Mouse (Mus musculus): ENCODE data around the gene Tcte1. TPM values are rescaled to one million over a fixed set of nuclear protein-coding genes. Genes with fewer than 3 reads are reported as not detected.

Gene Tcte1
- polyA plus RNA-seq, 1 experiment from 2014 or later, result 0.61 TPM

- peak overlapping the region; percentile 92 for H3K4me2 ChIP-seq (replicated peaks; ENCODE audit: low read depth, low read length)
- ATAC-seq (ENCODE audit: low FRiP score, low TSS enrichment), result no peak
- H3K27ac ChIP-seq (ENCODE audit: low read depth, low read length), result no peak overlapping the region
- peak overlapping the region; percentile 59 for H3K4me3 ChIP-seq (ENCODE audit: low read length)
- WGBS, result 4% methylated on average over 14 of the region's 14 CpGs
- peaks cover 8% of the 10 kb centered on the region; the same call in 1 of the 2 replicates for H3K4me1 ChIP-seq (ENCODE audit: control insufficient read depth, insufficient read depth, low read length)
- H3K9me3 ChIP-seq (ENCODE audit: control insufficient read depth, low read length), result no peaks in the 10 kb centered on the region
- H3K36me3 ChIP-seq (ENCODE audit: control insufficient read depth, insufficient read depth, low read length), result no peaks in the 10 kb centered on the region
- H3K27me3 ChIP-seq (ENCODE audit: control insufficient read depth, insufficient read depth, low read length), result peaks cover 7% of the 10 kb centered on the region; the same call in 1 of the 2 replicates
- H3K9ac ChIP-seq (ENCODE audit: low read depth, low read length), result peak overlapping the region; percentile 60
These were observed 32.9 kb downstream of the Tcte1 start for GRCm38 (mm10) chr17:45556107-45556489.

- H3K9me3 ChIP-seq (ENCODE audit: control insufficient read depth, low read length), result no peaks in the 10 kb centered on the region
- peaks cover 7% of the 10 kb centered on the region; the same call in 1 of the 2 replicates for H3K27me3 ChIP-seq (ENCODE audit: control insufficient read depth, insufficient read depth, low read length)
- no peak overlapping the region for H3K9ac ChIP-seq (ENCODE audit: low read depth, low read length)
- H3K4me3 ChIP-seq (ENCODE audit: low read length), result peak overlapping the region; percentile 59
- ATAC-seq (ENCODE audit: low FRiP score, low TSS enrichment), result no peak
- H3K36me3 ChIP-seq (ENCODE audit: control insufficient read depth, insufficient read depth, low read length), result no peaks in the 10 kb centered on the region
- H3K4me2 ChIP-seq (replicated peaks; ENCODE audit: low read depth, low read length), result peak overlapping the region; percentile 92
- WGBS, result 75% methylated on average over 3 of the region's 3 CpGs
- H3K27ac ChIP-seq (ENCODE audit: low read depth, low read length), result no peak overlapping the region
- H3K4me1 ChIP-seq (ENCODE audit: control insufficient read depth, insufficient read depth, low read length), result peaks cover 8% of the 10 kb centered on the region; the same call in 1 of the 2 replicates
These were observed 33.4 kb downstream of the Tcte1 start for GRCm38 (mm10) chr17:45556514-45557245.

- Histone ChIP-seq H3K4me2 (replicated peaks; ENCODE audit: low read depth, low read length) (no peak overlapping the region), H3K4me3 (ENCODE audit: low read length) (no peak overlapping the region), H3K9ac (ENCODE audit: low read depth, low read length) (no peak overlapping the region), H3K36me3 (ENCODE audit: control insufficient read depth, insufficient read depth, low read length) (no peaks in the 10 kb centered on the region), H3K4me1 (ENCODE audit: control insufficient read depth, insufficient read depth, low read length) (peaks cover 8% of the 10 kb centered on the region; the same call in 1 of the 2 replicates), H3K27ac (ENCODE audit: low read depth, low read length) (no peak overlapping the region), H3K9me3 (ENCODE audit: control insufficient read depth, low read length) (no peaks in the 10 kb centered on the region), H3K27me3 (ENCODE audit: control insufficient read depth, insufficient read depth, low read length) (peaks cover 7% of the 10 kb centered on the region; the same call in 1 of the 2 replicates)
- WGBS, result 69% methylated on average over 6 of the region's 7 CpGs
- ATAC-seq (ENCODE audit: low FRiP score, low TSS enrichment), result no peak
These were observed 34.1 kb downstream of the Tcte1 start for GRCm38 (mm10) chr17:45557246-45557824.

GRCm38 (mm10) chr17:45557998-45558862, 35.0 kb downstream of the Tcte1 start:
- Histone ChIP-seq H3K36me3 (ENCODE audit: control insufficient read depth, insufficient read depth, low read length) (no peaks in the 10 kb centered on the region), H3K27ac (ENCODE audit: low read depth, low read length) (no peak overlapping the region), H3K4me2 (replicated peaks; ENCODE audit: low read depth, low read length) (no peak overlapping the region; the same call in 1 of the 2 replicates), H3K4me1 (ENCODE audit: control insufficient read depth, insufficient read depth, low read length) (peaks cover 8% of the 10 kb centered on the region; the same call in 1 of the 2 replicates), H3K27me3 (ENCODE audit: control insufficient read depth, insufficient read depth, low read length) (peaks cover 7% of the 10 kb centered on the region; the same call in 1 of the 2 replicates), H3K9ac (ENCODE audit: low read depth, low read length) (peak overlapping the region; percentile 12; the same call in 1 of the 2 replicates), H3K9me3 (ENCODE audit: control insufficient read depth, low read length) (no peaks in the 10 kb centered on the region), H3K4me3 (ENCODE audit: low read length) (no peak overlapping the region)
- no peak for ATAC-seq (ENCODE audit: low FRiP score, low TSS enrichment)
- 69% methylated on average over 16 of the region's 16 CpGs for WGBS

- Histone ChIP-seq H3K9me3 (ENCODE audit: control insufficient read depth, low read length) (no peaks in the 10 kb centered on the region), H3K4me2 (replicated peaks; ENCODE audit: low read depth, low read length) (no peak overlapping the region), H3K36me3 (ENCODE audit: control insufficient read depth, insufficient read depth, low read length) (peaks cover under 1% of the 10 kb centered on the region; the same call in 1 of the 2 replicates), H3K4me3 (ENCODE audit: low read length) (no peak overlapping the region), H3K27me3 (ENCODE audit: control insufficient read depth, insufficient read depth, low read length) (peaks cover 4% of the 10 kb centered on the region; the same call in 1 of the 2 replicates), H3K27ac (ENCODE audit: low read depth, low read length) (no peak overlapping the region), H3K9ac (ENCODE audit: low read depth, low read length) (no peak overlapping the region), H3K4me1 (ENCODE audit: control insufficient read depth, insufficient read depth, low read length) (peaks cover 8% of the 10 kb centered on the region; the same call in 1 of the 2 replicates)
- WGBS, result 87% methylated on average over 15 of the region's 15 CpGs
- no peak for ATAC-seq (ENCODE audit: low FRiP score, low TSS enrichment)
These were observed 36.7 kb downstream of the Tcte1 start for GRCm38 (mm10) chr17:45559732-45560525.

GRCm38 (mm10) chr17:45563216-45563615, 40.0 kb downstream of the Tcte1 start:
- no peak for ATAC-seq (ENCODE audit: low FRiP score, low TSS enrichment)
- Histone ChIP-seq H3K27me3 (ENCODE audit: control insufficient read depth, insufficient read depth, low read length) (no peaks in the 10 kb centered on the region), H3K4me1 (ENCODE audit: control insufficient read depth, insufficient read depth, low read length) (no peaks in the 10 kb centered on the region; the same call in 1 of the 2 replicates), H3K9me3 (ENCODE audit: control insufficient read depth, low read length) (no peaks in the 10 kb centered on the region), H3K27ac (ENCODE audit: low read depth, low read length) (no peak overlapping the region), H3K9ac (ENCODE audit: low read depth, low read length) (no peak overlapping the region), H3K36me3 (ENCODE audit: control insufficient read depth, insufficient read depth, low read length) (peaks cover 32% of the 10 kb centered on the region), H3K4me2 (replicated peaks; ENCODE audit: low read depth, low read length) (peak overlapping the region; percentile 85; the same call in 1 of the 2 replicates), H3K4me3 (ENCODE audit: low read length) (no peak overlapping the region)
- WGBS, result 78% methylated on average over 12 of the region's 12 CpGs

GRCm38 (mm10) chr17:45563655-45564530, 40.7 kb downstream of the Tcte1 start, which contains the start of gene Slc35b2:
Gene Slc35b2, plus strand, starts transcription at chr17:45563874.
- no peaks in the 10 kb centered on the region; the same call in 1 of the 2 replicates for H3K4me1 ChIP-seq (ENCODE audit: control insufficient read depth, insufficient read depth, low read length)
- H3K4me3 ChIP-seq (ENCODE audit: low read length), result peak within 1 kb of the TSS; percentile 89
- peak within 1 kb of the TSS; percentile 90 for H3K27ac ChIP-seq (ENCODE audit: low read depth, low read length)
- peak; percentile 79 for ATAC-seq (ENCODE audit: low FRiP score, low TSS enrichment)
- under 1% methylated on average over 47 of the region's 61 CpGs for WGBS
- no peaks in the 10 kb centered on the region for H3K9me3 ChIP-seq (ENCODE audit: control insufficient read depth, low read length)
- peak within 1 kb of the TSS; percentile 85 for H3K4me2 ChIP-seq (replicated peaks; ENCODE audit: low read depth, low read length)
- H3K36me3 ChIP-seq (ENCODE audit: control insufficient read depth, insufficient read depth, low read length), result peaks cover 39% of the 10 kb centered on the region
- no peaks in the 10 kb centered on the region for H3K27me3 ChIP-seq (ENCODE audit: control insufficient read depth, insufficient read depth, low read length)
- H3K9ac ChIP-seq (ENCODE audit: low read depth, low read length), result peak within 1 kb of the TSS; percentile 89

Data from kidney, embryonic 14.5 days (tissue).